Mouse (Mus musculus): ENCODE measurements around the gene Cmip.
"Not testable (repeated sequence)": the region's sequence is repeated elsewhere in the genome, so short reads cannot be mapped to it uniquely, and the experiment has no call there.

Gene Cmip

GRCm38 (mm10) chr8:117387642-117388041 is 130.8 kb downstream of the Cmip start:
- DNase-seq: no peak

DNA sequence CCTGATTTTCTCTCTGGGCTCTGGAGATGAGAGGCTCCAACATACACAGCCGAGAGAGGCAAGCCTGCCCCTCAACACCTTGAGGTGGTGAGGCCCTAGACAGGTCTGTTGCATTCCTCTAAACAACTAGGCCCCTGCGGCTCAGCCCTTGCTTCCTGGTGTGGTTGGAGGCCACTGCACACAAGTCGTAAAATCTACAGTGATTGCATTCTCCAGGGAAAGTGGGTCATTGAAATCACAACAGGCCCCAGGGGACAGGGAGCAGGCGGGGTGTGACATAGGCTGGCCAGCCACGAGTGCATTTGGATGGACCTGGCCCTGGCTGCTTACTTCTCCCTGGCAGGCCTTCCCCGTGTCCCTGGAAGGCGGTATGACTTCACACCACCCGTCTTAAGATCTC is 131.5 kb downstream of the Cmip start:
- DNase-seq: no peak

GRCm38 (mm10) chr8:117393853-117394252 is 137.0 kb downstream of the Cmip start:
- DNase-seq: no peak

GRCm38 (mm10) chr8:117395055-117395454 is 138.2 kb downstream of the Cmip start:
- DNase-seq: no peak

DNA sequence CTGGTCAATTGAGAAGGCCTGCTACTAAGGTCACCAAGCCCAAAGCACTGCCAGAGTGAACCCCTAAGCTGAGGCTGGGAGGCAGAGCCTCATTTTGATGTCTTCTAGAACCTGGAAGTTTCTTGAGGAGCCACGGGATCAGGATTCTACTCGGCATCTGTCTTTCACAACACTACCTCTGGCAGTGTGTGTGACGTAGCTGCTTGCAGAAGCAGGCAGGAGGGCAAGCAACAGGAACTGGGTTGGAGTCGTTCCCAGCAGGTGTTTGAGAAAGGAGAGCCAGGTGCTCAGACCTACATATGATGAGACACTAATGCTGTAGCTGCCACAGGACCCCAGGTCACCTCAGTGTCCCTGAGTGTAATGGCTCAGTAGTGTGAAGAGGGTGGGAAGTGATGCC is 140.0 kb downstream of the Cmip start:
- no peak for DNase-seq

GRCm38 (mm10) chr8:117397751-117398150 is 140.9 kb downstream of the Cmip start:
- no peak for DNase-seq

DNA sequence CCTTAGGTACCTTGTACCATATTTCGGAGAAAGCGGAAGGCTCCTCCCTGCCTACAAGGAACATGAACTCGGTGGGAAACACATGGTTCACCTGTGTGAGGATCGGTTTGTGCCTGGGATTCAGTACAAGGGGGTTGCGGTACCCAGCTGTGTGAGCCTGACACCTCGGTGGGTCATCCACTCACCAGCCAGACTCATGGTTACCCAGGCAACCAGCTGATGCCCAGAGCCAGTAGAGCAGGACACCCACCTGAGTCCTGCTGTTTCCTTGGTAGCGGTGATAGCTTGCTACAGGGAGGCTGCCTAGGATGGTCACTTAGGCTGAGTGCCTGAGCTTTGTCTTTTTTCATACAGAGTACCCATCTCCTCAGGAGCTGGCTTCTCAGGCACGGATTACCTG is 142.4 kb downstream of the Cmip start:
- no peak for DNase-seq

DNA sequence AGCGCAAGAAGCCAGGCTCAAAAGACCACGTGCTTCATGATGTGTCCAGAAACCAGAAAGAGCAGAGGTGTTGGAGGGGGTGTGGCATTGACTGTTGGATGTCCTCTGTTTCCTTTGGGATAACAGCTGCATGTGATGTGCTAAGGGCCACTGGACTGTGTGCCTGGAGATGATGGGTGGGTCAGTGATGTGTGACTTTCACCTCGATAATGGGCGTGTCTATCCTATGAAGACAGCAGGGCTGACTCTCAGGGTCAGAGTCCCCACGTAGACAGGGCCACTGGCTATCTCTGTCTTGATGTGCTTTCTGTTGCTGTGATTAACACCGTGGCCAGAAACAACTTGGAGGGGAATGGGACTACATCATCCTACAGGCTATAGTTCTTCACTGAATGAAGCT is 144.0 kb downstream of the Cmip start:
- DNase-seq: no peak

- no peak for DNase-seq
These were observed 145.0 kb downstream of the Cmip start for GRCm38 (mm10) chr8:117401880-117402279.

DNA sequence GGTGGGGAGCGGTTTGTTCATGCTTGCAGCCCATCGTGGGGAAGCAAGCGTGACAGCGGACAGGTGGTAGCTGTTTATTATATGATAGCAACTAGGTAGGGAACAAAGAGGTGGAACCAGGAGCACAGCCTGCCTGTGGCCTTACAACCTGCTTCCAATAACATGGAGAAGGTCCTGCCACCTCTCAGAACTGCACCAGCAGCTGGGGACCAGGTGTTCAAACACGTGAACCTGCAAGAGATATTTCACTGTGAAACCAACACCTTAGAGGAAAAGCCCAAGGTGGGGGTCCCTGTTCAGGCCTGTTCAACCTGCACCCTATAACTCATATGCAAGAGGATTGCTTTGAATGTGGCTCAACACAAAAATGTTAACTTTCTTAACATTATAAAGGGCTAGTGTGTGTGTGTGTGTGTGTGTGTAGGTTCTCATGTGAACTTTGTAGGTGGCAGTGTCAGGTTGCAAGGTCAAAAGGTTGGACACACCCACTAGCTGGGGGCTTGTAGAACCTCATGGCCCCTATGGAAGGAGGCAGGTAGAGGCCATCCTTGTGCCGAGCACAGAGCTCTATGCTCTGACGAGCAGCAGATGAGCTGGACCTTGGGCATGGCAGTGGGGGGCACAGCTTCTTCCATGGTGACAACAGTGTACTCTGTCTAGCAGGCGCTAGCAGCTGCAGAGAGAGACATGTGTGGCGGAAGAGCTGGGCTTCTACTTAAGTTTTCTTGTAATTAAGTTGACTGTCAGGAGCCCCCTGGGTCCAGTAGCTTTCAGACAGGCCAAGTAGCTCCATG is 146.2 kb downstream of the Cmip start:
- DNase-seq: no peak

- DNase-seq: no peak
These were observed 147.0 kb downstream of the Cmip start for GRCm38 (mm10) chr8:117403705-117404476.

GRCm38 (mm10) chr8:117406081-117406480 is 149.2 kb downstream of the Cmip start:
- DNase-seq: no peak

DNA sequence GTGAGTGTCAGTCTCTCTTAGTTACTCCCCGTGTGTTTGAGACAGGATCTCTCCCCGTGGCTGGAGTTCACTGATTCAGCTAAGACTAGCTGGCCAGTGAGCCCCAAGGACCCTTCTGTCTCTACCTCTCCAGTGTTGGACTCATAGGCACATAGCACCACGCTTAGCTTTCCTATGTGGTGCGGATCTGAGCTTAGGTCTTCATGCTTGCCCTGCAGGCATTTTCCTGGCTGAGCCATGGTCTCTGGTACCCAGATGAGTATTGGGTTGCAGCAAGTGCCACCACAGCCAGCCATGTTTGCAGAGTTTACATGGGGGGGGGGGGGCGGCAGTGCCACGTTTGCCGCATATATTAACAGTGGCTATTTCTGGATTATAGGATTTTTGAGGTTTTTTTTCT is 151.8 kb downstream of the Cmip start:
- no peak for DNase-seq

DNA sequence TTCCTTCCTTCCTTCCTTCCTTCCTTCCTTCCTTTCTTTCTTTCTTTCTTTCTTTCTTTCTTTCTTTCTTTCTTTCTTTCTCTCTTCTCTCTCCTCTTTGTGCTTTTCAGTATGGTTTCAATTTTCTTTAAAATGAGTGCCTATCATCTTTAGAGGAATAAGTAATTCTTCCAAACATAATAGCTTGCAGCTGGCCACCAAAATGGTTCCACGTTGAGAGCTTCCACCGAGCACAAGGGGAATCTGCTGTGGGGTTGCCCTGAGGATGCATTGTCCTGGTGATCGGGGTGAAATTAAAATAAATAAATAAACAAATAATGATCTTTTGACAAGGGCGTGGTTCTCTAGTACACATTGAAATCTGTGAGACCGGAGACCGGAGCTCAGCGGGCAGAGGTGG is 152.2 kb downstream of the Cmip start:
- DNase-seq: no peak

DNA sequence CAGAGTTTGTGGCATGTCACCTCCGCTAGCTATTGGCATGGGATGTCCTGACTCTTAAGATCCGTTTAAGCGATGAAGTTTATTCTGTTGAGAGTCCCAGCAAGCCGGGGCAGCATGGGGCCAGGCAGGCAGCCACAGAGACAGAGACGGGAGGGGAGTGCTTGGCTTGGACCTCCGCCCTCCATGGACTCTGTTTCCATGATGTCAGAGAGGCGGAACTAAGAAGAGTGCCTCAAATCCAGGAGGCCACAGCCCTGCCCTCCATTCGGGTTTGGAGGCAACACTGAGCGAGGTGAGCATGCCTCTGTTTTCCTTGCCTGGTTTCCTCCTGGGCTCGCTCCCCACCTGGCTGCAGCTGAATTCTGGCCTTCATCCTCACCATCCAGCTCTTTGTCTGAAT is 153.5 kb downstream of the Cmip start:
- no peak for DNase-seq

DNA sequence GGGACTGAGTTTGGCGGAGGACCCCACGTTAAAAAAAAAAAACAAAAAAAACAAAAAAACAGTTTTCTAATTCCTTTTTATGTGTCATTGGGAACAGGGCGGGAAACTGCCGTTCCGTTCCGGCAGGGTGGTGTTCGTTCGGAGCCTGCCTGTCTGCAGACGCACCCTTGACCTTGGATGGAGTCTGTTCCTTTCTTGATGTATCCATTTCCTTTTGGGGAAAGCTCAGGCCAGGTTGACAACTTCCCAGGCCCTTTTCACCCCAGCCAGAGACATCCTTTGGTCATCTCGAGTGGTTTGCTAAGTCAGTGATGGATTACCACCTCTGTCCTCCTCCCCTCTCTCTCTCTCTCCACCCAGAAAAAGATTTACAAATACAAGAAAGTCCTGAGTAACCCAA is 154.0 kb downstream of the Cmip start:
- DNase-seq: no peak

DNA sequence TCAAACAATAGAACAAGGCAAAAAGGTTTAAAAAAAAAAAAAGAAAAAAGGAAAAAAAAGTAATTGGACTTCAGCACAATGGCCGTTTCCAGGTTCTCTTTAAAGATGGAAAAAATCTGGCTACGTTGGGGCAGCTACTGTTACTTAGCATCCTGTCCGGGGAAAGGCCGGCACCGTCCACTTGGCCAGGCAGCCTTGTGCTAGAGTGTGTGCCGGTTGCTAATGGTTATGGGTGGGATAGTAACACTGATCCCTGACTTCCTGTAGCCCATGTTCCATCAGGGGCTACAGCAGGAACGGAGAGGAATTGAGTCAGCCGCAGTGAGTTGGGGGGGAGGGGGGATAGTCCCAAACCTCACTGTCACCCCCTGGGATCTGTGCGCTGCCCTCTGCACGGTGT is 155.4 kb downstream of the Cmip start:
- no peak for DNase-seq

DNA sequence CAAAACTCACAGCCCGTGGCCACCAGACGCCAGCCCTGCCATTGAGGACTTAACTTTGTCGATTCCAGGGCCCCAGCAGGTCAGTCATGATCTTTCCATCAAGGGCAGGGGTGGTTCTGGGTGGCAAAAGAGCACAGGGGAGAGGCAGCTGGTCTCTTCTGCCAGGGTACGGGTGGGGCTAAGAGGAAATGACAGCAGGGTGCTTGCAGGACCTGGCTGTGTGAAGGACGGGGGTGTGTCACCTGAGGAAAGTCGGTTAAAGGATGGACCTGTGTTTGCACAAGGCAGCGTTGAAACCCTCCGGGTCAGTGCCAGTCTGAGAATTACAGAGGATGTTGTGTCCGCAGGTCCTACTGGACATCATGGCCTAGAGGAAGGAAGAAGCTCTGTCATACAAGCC is 161.0 kb downstream of the Cmip start:
- DNase-seq: no peak

- no peak for DNase-seq
These were observed 164.1 kb downstream of the Cmip start for GRCm38 (mm10) chr8:117420841-117421534.

GRCm38 (mm10) chr8:117421838-117422237 is 165.0 kb downstream of the Cmip start:
- no peak for DNase-seq

GRCm38 (mm10) chr8:117422343-117422742 is 165.5 kb downstream of the Cmip start:
- no peak for DNase-seq

DNA sequence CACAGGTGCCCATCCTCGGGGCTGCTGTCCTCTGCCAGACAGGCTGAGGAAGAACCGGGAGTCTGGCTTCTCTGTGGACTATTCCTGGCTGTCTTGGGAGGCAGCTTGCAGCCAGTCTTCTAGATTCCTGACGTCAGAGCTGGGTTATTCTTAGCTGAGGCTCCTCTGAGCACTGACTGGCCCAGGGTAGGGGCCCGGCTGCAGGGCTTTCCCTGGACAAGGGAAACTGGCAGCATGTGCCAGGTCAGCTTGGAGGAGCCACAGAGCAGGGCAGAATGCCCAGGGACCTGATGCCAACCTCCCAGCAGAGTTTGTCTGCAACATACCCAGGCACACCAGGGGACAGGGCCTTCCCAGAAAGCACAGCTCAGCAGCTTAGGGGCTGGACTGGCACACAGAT is 166.2 kb downstream of the Cmip start:
- no peak for DNase-seq

DNA sequence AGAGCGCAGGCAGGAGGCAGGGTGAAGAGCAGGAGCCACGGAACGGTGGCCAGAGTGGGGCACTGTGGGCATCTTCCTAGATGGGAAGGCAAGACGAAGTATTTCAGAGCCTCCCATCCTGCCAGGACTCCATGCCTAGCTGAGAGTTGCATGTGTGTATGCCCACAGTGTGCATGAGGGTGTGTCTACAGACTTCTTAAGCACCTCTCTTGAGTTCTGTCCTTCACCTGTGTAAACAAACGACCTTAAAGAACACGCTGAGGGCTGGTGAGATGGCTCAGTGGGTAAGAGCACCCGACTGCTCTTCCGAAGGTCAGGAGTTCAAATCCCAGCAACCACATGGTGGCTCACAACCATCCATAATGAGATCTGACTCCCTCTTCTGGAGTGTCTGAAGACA is 171.0 kb downstream of the Cmip start:
- not testable (repeated sequence) for DNase-seq

Data from thymus, postnatal 25 days (tissue).